Mouse (Mus musculus) neural tube, embryonic 15.5 days (tissue): Measurements from ENCODE around the gene Ccdc169. TPM values are rescaled to one million over a fixed set of nuclear protein-coding genes. Genes with fewer than 3 reads are reported as not detected.
A peak's percentile ranks its signal among the peaks of the same experiment; 100 is the strongest.
"Not testable (repeated sequence)": the region's sequence is repeated elsewhere in the genome, so short reads cannot be mapped to it uniquely, and the experiment has no call there.

Experiments
- ATAC-seq: fragments of 200-750 bp; cut with Nextera tagmentation; 2 replicates; pipeline ENCODE4 v1.8.0; 2017; ENCODE audit warnings: mild to moderate bottlenecking, moderate TSS enrichment, moderate library complexity; ENCODE audit not compliant: low FRiP score
- H3K27ac ChIP-seq: fragments of 300-500 bp; sonication (generic); replicated peaks from 2 replicates; pipeline ENCODE4 v1.5.1; 2015; ENCODE audit warnings: mild to moderate bottlenecking, inconsistent platforms
- H3K27me3 ChIP-seq: fragments of 300-500 bp; sonication (generic); replicated peaks from 2 replicates; pipeline ENCODE4 v1.6.1; 2015; ENCODE audit warnings: inconsistent platforms
- H3K36me3 ChIP-seq: fragments of 300-500 bp; sonication (generic); 2 replicates; pipeline ENCODE4 v1.6.1; 2015; ENCODE audit warnings: inconsistent platforms
- H3K4me1 ChIP-seq: fragments of 300-500 bp; sonication (generic); 2 replicates; pipeline ENCODE4 v1.6.1; 2015; ENCODE audit warnings: inconsistent platforms
- H3K4me2 ChIP-seq: fragments of 300-500 bp; sonication (generic); 2 replicates; pipeline ENCODE4 v1.6.1; 2015; ENCODE audit warnings: inconsistent platforms, mild to moderate bottlenecking, moderate library complexity
- H3K4me3 ChIP-seq: fragments of 300-500 bp; sonication (generic); replicated peaks from 2 replicates; pipeline ENCODE4 v1.5.1; 2015; ENCODE audit warnings: mild to moderate bottlenecking, inconsistent platforms
- H3K9ac ChIP-seq: fragments of 300-500 bp; sonication (generic); replicated peaks from 2 replicates; pipeline ENCODE4 v1.6.1; 2015; ENCODE audit warnings: mild to moderate bottlenecking, inconsistent platforms
- H3K9me3 ChIP-seq: fragments of 300-500 bp; sonication (generic); replicated peaks from 2 replicates; pipeline ENCODE4 v1.6.1; 2016; ENCODE audit warnings: inconsistent platforms
- WGBS: fragments of 180-500 bp; shearing (Covaris S2); methylation state at CpG from one replicate; pipeline ENCODE4 v1.1.7; 2015; ENCODE audit warnings: mixed read lengths; 5-methylcytosine and 5-hydroxymethylcytosine counted together
- polyA plus RNA-seq: library from polyadenylated mRNA; unstranded; fragments of >200 nt; fragmentation: Nextera tagmentation; extraction: Ambion mirVana; gene quantifications from 2 replicates; pipeline ENCODE4 v1.2.1, GENCODE M21; 2015

Ccdc169 gene
- polyA plus RNA-seq, 1 experiment from 2014 or later, result not detected

DNA sequence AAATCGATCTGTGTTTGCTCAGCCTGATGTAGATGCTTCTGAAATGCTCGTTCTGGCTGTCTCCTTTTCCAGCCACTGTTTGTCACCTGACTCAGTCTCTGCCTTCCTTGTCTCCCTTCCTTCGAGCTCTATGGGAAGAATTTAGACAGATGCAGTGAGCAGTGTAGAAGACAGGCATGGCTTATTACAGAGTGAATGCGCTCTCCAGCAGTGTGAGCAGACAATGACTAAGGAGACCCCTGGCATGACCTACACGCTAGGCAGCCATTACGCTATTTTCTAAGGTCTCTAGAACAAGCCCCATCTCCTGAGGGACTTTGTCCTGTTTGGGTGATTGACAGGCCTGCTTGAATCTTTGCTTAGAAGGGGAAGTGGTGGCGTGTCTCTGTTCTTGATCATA, 24.0 kb downstream of the Ccdc169 start:
- 0 out of 2 replicates have a peak, but pooled peaks have one; percentile 53 for ATAC-seq
- H3K4me2 ChIP-seq, result no peak overlapping the region
- no peaks in the 10 kb centered on the region for H3K27me3 ChIP-seq
- 61% methylated on average over 7 of the region's 7 CpGs for WGBS
- no peaks in the 10 kb centered on the region for H3K36me3 ChIP-seq
- no peaks in the 10 kb centered on the region for H3K9me3 ChIP-seq
- H3K4me3 ChIP-seq, result no peak overlapping the region
- H3K27ac ChIP-seq, result no peak overlapping the region
- H3K9ac ChIP-seq, result no peak overlapping the region
- no peaks in the 10 kb centered on the region for H3K4me1 ChIP-seq

DNA sequence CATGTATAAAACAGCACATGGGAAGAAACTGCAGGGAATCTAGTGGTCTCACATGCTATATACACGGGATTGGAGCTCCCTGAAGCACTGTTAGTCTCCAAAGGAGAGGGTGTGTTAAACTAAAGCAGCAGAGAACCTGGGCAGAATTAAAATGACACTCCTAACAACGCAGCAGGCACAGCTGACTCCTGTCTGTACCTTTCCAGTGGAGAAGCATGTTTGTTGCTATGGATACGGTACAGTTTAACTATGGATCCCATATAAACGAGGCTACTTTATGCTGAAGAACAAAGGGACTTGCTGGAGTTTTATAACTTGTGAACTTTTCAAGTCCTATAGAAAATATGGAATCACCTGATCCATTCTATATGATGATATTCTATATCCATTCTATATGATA, 26.4 kb downstream of the Ccdc169 start:
- no peak overlapping the region for H3K27ac ChIP-seq
- 51% methylated on average over 4 of the region's 4 CpGs for WGBS
- H3K4me3 ChIP-seq, result no peak overlapping the region
- no peak overlapping the region for H3K4me2 ChIP-seq
- no peaks in the 10 kb centered on the region for H3K27me3 ChIP-seq
- H3K9ac ChIP-seq, result no peak overlapping the region
- ATAC-seq, result no peak
- H3K36me3 ChIP-seq, result no peaks in the 10 kb centered on the region
- H3K4me1 ChIP-seq, result no peaks in the 10 kb centered on the region
- H3K9me3 ChIP-seq, result no peaks in the 10 kb centered on the region

DNA sequence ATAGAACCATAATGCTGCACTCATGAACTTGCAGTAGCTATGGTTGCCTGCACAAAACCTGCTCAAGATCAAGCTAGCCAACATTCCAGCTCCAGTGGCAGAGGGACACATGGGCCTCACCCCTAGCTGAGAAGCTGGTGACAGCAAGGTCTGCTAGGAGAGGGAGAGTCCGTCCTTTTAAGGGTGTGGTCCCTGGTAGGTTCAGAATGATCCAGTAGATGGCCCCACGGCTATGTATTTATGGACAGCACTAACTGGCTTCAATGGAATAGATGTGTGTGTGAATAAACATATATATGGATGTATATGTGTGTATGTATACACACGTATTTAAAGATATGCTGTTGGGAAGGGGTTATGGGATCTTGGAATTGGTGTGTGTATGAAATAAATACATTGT, 35.3 kb downstream of the Ccdc169 start:
- no peaks in the 10 kb centered on the region for H3K27me3 ChIP-seq
- H3K36me3 ChIP-seq, result no peaks in the 10 kb centered on the region
- no peak for ATAC-seq
- 83% methylated on average over 3 of the region's 3 CpGs for WGBS
- H3K9me3 ChIP-seq, result no peaks in the 10 kb centered on the region
- no peak overlapping the region for H3K9ac ChIP-seq
- no peak overlapping the region for H3K27ac ChIP-seq
- no peak overlapping the region for H3K4me2 ChIP-seq
- H3K4me1 ChIP-seq, result no peaks in the 10 kb centered on the region
- no peak overlapping the region for H3K4me3 ChIP-seq

DNA sequence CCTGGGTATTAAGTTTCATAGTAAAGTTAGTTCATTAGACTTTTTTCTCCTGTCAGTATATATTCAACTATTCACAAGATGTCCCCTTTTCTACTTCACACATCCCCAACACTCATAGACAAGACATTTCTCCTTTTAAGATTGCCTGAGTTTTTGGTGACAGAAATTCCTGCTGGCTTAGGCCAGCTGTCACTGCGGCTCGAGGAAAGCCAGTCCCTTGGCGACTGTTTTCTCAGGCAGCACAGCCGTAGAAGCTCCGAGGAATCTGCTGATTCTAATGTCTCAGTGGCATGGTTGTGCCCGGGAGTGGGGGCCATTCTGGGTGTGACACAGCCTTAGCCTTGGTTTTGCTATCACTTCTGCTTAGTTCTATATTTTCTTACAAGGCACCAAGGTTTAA, 40.1 kb downstream of the Ccdc169 start:
- ATAC-seq, result no peak
- 55% methylated on average over 6 of the region's 6 CpGs for WGBS
- Histone ChIP-seq H3K4me3 (no peak overlapping the region), H3K36me3 (no peaks in the 10 kb centered on the region), H3K4me2 (no peak overlapping the region), H3K9ac (no peak overlapping the region), H3K27ac (no peak overlapping the region), H3K4me1 (no peaks in the 10 kb centered on the region), H3K27me3 (no peaks in the 10 kb centered on the region), H3K9me3 (no peaks in the 10 kb centered on the region)

DNA sequence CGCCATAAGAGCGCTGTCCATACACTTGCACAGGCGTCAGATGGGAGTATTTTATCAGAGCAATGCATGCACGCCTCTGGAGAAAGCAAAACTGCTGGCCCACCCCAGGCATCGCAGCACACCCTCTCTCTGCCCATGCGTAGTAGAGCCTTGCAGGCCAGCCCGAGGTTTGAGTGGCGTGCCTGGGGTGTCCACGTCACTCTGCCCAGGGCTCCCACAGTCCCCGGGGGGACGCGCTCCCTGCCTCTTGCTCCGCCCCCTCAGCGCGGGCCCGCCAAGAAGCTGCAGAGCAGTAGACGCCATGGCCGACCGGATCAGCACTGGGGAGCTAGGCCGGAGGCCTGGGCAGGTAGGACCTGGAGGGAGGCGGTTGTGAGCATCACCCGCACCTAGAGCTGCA, 44.6 kb downstream of the Ccdc169 start, which contains the start of gene Sohlh2:
Gene Sohlh2, plus strand, starts transcription at position 263 of the 400 bp plus-strand sequence.
- Histone ChIP-seq H3K36me3 (no peaks in the 10 kb centered on the region), H3K4me3 (no peak within 1 kb of the TSS), H3K4me1 (no peaks in the 10 kb centered on the region), H3K27me3 (no peaks in the 10 kb centered on the region), H3K9me3 (no peaks in the 10 kb centered on the region), H3K9ac (no peak within 1 kb of the TSS), H3K4me2 (no peak within 1 kb of the TSS), H3K27ac (no peak within 1 kb of the TSS)
- 96% methylated on average over 22 of the region's 22 CpGs for WGBS
- ATAC-seq, result no peak

DNA sequence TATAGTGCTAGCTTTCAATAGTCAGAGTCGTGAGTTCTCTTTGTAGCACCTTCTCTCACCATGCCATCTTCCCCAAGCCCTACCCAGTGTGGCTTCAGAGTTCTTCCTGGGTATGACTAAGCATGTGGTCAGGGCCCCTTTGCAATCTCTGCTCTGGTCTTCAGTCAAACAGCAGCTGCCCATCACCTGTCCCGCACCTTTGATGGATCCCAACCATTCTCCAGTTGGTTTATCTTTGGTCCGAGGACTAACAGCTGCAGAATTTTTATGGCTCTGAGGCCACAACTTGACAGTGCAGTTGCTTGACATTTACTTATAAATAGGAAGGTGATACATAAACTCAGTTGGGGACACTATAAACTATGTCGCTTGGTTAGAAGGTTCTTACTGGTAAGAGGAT, 54.5 kb downstream of the Ccdc169 start:
- Histone ChIP-seq H3K4me3 (no peak overlapping the region), H3K27me3 (no peaks in the 10 kb centered on the region), H3K9ac (no peak overlapping the region), H3K4me2 (no peak overlapping the region), H3K27ac (no peak overlapping the region), H3K9me3 (no peaks in the 10 kb centered on the region; the same call in 1 of the 2 replicates), H3K36me3 (no peaks in the 10 kb centered on the region), H3K4me1 (no peaks in the 10 kb centered on the region)
- 86% methylated on average over 4 of the region's 4 CpGs for WGBS
- ATAC-seq, result no peak

DNA sequence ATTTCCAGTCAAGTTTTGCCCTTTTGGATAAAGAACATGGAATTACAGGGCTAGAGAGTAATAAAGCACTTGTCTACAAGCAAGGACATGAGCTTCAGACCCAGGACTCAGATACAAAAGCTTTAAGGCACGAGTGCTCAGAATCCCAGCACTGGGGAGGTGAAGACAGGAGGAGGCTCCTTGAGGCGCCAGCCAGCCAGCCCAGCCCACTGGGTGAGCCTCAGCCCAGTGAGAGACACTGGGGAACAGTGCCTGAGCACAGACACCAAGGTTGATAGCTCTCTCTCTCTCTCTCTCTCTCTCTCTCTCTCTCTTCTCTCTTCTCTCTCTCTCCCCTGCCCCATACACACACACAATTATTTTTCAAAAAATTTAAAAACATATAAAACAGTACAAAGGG, 56.2 kb downstream of the Ccdc169 start:
- H3K9me3 ChIP-seq, result no peaks in the 10 kb centered on the region; the same call in 1 of the 2 replicates
- no peaks in the 10 kb centered on the region for H3K27me3 ChIP-seq
- no peak for ATAC-seq
- H3K36me3 ChIP-seq, result no peaks in the 10 kb centered on the region
- WGBS, result 39% methylated on average over 2 of the region's 2 CpGs
- no peak overlapping the region for H3K4me2 ChIP-seq
- H3K27ac ChIP-seq, result no peak overlapping the region
- H3K9ac ChIP-seq, result no peak overlapping the region
- no peaks in the 10 kb centered on the region for H3K4me1 ChIP-seq
- no peak overlapping the region for H3K4me3 ChIP-seq

DNA sequence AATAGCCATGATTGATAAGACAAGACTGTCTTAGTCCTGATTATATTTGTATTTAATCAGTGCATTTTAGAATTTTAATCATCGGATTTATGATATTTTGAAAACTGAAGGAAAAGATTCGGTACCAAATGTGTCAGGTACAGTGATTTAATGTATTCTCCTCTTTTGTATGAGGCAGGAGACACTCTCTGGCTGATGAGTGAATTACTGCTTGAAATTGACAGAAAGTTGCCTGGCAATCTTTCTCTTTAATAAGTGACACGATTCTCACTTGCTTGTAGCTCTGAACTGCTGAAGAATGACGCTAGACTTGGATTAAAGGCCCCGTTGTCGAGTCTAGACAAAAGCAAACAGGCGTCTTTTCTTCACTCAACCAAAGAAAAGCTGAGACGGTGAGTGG, 57.7 kb downstream of the Ccdc169 start:
- ATAC-seq, result no peak
- Histone ChIP-seq H3K4me2 (no peak overlapping the region), H3K4me3 (no peak overlapping the region), H3K4me1 (no peaks in the 10 kb centered on the region), H3K9me3 (no peaks in the 10 kb centered on the region), H3K9ac (no peak overlapping the region), H3K36me3 (no peaks in the 10 kb centered on the region), H3K27me3 (no peaks in the 10 kb centered on the region), H3K27ac (no peak overlapping the region)
- 72% methylated on average over 8 of the region's 8 CpGs for WGBS

DNA sequence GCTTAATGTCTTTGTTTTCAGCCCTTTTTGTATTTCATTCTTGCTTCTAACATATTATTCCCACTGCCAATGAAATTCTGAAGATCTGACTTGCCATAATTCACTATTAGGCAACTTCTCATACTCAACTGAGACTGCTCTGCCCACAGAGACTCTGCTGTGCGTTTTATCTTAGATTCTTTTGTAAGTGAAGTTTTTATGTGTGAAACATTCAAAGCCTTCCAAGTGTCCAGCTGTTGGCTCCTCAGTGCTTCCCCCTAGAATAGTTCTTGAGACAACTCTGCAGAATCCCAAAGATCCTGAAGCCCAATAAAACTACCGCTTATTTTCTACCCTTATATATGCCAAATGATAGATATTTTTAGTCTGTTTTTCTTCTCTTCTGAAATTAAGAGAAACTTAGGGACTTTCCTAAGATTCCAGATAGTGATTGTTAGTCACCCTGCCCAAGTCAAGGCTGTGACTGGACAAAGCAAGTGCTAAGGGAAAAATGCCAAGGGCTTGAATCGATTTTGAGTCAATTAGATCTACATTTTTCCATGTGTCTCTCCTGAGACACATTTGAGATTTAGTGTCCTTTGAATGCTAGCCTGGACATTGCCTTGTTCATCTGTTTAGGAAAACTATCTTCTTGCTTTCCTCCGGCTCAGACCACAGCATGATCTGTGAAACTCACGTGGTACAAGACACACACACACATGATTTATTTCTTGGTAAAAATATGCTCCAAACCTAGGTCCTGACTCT, 58.6 kb downstream of the Ccdc169 start:
- Histone ChIP-seq H3K9ac (no peak overlapping the region), H3K4me1 (no peaks in the 10 kb centered on the region), H3K36me3 (no peaks in the 10 kb centered on the region), H3K4me3 (no peak overlapping the region), H3K27me3 (no peaks in the 10 kb centered on the region), H3K4me2 (no peak overlapping the region), H3K27ac (no peak overlapping the region), H3K9me3 (no peaks in the 10 kb centered on the region)
- ATAC-seq, result no peak
- WGBS, result 75% methylated on average over 5 of the region's 5 CpGs

DNA sequence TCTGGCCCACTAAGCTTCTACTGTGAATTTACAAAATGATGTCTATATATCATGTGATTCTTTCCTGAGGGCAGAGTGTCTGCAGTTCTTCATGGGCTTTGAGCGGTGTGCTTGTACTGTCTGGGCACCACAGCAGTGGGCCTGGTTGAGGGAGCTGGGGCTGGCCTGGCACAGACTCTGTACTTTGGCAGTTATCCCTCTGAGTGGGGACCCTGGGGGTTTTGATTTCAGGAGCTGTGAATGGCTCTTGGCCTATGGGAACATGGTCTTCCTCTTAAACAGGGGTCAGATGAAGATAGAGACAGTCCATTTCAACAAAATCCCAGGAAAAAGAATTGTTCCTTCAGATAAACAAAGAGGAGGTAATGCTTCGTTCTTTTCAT, 59.2 kb downstream of the Ccdc169 start:
- Histone ChIP-seq H3K27ac (no peak overlapping the region), H3K27me3 (no peaks in the 10 kb centered on the region), H3K9me3 (no peaks in the 10 kb centered on the region), H3K4me3 (no peak overlapping the region), H3K9ac (no peak overlapping the region), H3K4me2 (no peak overlapping the region), H3K4me1 (no peaks in the 10 kb centered on the region), H3K36me3 (no peaks in the 10 kb centered on the region)
- ATAC-seq, result no peak
- WGBS, result 70% methylated on average over 2 of the region's 2 CpGs

DNA sequence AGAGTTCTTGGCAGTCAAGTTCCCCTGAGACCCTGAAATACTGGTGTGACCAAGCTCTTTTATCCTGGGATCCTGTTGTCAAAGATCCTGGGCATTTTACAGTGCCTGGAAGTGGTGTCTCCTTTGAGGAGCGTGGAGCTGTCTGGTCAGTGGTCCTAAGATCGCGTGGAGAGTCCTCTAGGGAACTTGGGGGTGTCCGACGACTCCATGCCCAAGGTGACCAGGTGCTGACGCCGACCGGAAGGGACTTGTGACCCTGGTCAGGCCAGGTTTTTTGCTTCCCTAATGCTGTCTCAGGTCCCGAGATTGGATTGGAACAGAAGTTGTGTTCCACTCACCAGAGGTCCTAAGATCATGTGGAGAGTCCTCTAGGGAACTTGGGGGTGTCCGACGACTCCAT, 66.5 kb downstream of the Ccdc169 start:
- 91% methylated on average over 11 of the region's 11 CpGs for WGBS
- not testable (repeated sequence) for H3K9me3 ChIP-seq, H3K4me3 ChIP-seq, H3K27me3 ChIP-seq, H3K27ac ChIP-seq, H3K4me1 ChIP-seq, H3K36me3 ChIP-seq, H3K4me2 ChIP-seq, ATAC-seq, H3K9ac ChIP-seq

DNA sequence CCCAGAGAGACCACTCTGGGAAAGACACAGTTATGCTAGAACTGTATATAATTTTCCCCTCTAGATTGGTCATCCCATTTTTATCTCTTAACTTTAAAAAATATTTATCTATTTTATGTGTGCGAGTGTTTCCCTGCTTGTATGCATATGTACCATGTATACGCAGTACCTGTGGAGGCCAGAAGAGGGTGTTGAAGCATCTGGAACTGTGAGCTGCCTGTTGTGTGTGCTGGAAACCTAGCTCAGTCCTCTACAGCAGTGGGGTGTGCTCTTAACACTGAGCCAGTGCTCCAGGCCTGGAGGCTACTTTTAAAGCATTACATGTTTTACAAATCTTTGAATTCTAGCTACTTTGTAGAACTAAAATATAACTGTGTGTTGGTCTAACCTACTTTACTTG, 69.3 kb downstream of the Ccdc169 start:
- Histone ChIP-seq H3K4me1 (no peaks in the 10 kb centered on the region), H3K9me3 (no peaks in the 10 kb centered on the region), H3K4me2 (no peak overlapping the region), H3K27ac (no peak overlapping the region), H3K4me3 (no peak overlapping the region), H3K9ac (no peak overlapping the region), H3K27me3 (no peaks in the 10 kb centered on the region), H3K36me3 (no peaks in the 10 kb centered on the region)
- WGBS, result 99% methylated on average over 2 of the region's 2 CpGs
- no peak for ATAC-seq
